Mouse (Mus musculus): Measurements from ENCODE around the gene Fez2.

Fez2 gene

GRCm38 (mm10) chr17:78364555-78365302, 53.2 kb downstream of the Fez2 start:
- no peak for DNase-seq

GRCm38 (mm10) chr17:78361939-78362728, 55.8 kb downstream of the Fez2 start:
- peak; percentile 46 for DNase-seq

GRCm38 (mm10) chr17:78358251-78358726, 59.7 kb downstream of the Fez2 start:
- DNase-seq: no peak

- DNase-seq: no peak
These were observed 60.2 kb downstream of the Fez2 start for GRCm38 (mm10) chr17:78357753-78358152.

- DNase-seq: no peak
These were observed 62.3 kb downstream of the Fez2 start for GRCm38 (mm10) chr17:78355611-78356010.

GRCm38 (mm10) chr17:78354871-78355270, 63.1 kb downstream of the Fez2 start:
- no peak for DNase-seq

GRCm38 (mm10) chr17:78354411-78354810, 63.5 kb downstream of the Fez2 start:
- no peak for DNase-seq

- no peak for DNase-seq
These were observed 65.5 kb downstream of the Fez2 start for GRCm38 (mm10) chr17:78352500-78352855.

- DNase-seq: no peak
These were observed 66.1 kb downstream of the Fez2 start for GRCm38 (mm10) chr17:78351676-78352499.

- no peak for DNase-seq
These were observed 70.7 kb downstream of the Fez2 start for GRCm38 (mm10) chr17:78347111-78347801.

GRCm38 (mm10) chr17:78343688-78344087, 74.3 kb downstream of the Fez2 start:
- DNase-seq: no peak

- DNase-seq: no peak
These were observed 82.7 kb downstream of the Fez2 start for GRCm38 (mm10) chr17:78335250-78335649.

GRCm38 (mm10) chr17:78333275-78333674, 84.7 kb downstream of the Fez2 start:
- no peak for DNase-seq

GRCm38 (mm10) chr17:78331438-78331837, 86.5 kb downstream of the Fez2 start:
- DNase-seq: no peak

- DNase-seq: no peak
These were observed 89.7 kb downstream of the Fez2 start for GRCm38 (mm10) chr17:78328287-78328686.

GRCm38 (mm10) chr17:78327187-78327586, 90.8 kb downstream of the Fez2 start:
- no peak for DNase-seq

GRCm38 (mm10) chr17:78326381-78326780, 91.6 kb downstream of the Fez2 start:
- no peak for DNase-seq

GRCm38 (mm10) chr17:78325761-78326332, 92.1 kb downstream of the Fez2 start:
- no peak for DNase-seq

- DNase-seq: no peak
These were observed 95.3 kb downstream of the Fez2 start for GRCm38 (mm10) chr17:78322369-78323335.

- DNase-seq: peak; percentile 18
These were observed 96.6 kb downstream of the Fez2 start for GRCm38 (mm10) chr17:78321216-78321835.
